Mouse (Mus musculus): ENCODE results near the gene Tgtp2.

Tgtp2 gene

GRCm38 (mm10) chr11:49063713-49064469, at the start of gene Tgtp2:
Tgtp2 (minus strand) TSS chr11:49064206.
- peak in 1 of 2 experiments; percentile 52 for DNase-seq (ENCODE audit: inconsistent age in 2 of 2, low spot score in 1 of 2)

GRCm38 (mm10) chr11:49112624-49113219, 48.7 kb upstream of the Tgtp2 start:
- DNase-seq (ENCODE audit: inconsistent age in 2 of 2, low spot score in 1 of 2) = no peak

- DNase-seq (ENCODE audit: inconsistent age in 2 of 2, low spot score in 1 of 2) = no peak
Measured at GRCm38 (mm10) chr11:49111000-49111399, 47.0 kb upstream of the Tgtp2 start.

- DNase-seq (ENCODE audit: inconsistent age in 2 of 2, low spot score in 1 of 2) = peak in 1 of 2 experiments; percentile 68
Measured at GRCm38 (mm10) chr11:49108833-49109232, 44.8 kb upstream of the Tgtp2 start.

DNA sequence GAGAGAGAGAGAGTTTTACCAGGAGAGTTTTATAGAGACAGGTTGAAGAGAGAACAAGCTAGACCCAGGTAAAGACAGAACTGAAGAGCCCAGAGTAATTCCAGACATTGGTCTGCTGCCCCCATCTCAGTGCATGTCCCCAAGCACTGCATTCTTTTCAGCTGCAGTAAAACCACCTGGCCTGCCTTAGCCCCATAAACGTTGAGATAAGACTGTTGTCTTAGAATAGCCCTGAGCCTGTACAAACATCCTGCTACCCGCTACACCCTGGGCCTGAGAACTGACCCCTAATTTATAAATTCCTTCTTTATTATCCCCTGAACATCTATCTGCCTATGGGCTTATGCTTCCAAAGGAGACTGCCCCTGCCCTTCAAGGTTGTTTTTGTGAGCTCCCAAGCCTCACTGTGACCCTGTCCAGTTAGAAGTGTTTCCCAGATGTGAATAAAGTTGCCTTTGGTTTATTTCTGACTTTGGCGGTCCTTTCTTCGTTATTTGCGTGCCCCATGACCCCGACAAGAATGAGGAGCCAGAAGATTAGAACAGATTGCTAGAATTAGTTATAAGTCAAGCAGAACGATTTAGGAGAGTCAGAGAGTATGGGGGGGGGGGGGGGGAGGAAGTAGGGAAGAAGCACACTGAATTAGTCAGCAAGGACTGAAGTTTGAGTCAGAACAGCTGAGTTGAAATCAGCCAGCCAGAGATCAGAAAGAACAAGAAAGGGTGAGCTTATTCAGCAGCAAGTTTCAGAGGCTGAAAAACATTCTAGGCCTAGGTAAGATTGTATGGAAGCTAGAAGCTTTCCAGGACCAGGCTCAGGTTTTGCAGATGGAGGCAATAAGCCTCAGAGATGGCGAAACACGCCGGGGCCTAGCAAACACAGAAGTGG, 43.9 kb upstream of the Tgtp2 start:
- peak in 1 of 2 experiments; percentile 63 for DNase-seq (ENCODE audit: inconsistent age in 2 of 2, low spot score in 1 of 2)

DNA sequence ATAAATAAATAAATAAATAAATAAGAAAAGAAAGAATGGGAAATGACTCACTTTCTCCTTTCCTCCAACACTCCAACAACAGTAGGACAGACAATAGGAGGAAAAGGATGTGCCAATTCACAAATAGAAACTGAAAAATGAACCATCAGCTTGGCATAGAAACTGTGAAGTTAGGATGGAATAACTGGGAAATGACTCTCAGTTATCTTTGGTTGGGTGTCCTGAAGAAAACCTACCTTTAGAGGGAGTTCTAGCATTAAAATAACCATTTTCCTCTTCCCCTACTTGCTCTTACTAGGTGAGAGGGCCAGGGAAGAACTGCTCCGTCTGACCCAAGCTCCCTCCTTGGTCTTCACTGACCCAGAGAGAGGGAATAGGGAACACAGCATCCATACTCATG, 41.7 kb upstream of the Tgtp2 start:
- DNase-seq (ENCODE audit: inconsistent age in 2 of 2, low spot score in 1 of 2) = peak in 1 of 2 experiments; percentile 47

GRCm38 (mm10) chr11:49103047-49103693, 39.2 kb upstream of the Tgtp2 start:
- DNase-seq (ENCODE audit: inconsistent age in 2 of 2, low spot score in 1 of 2) = peak; percentile 83 to 95

GRCm38 (mm10) chr11:49101500-49101899, 37.5 kb upstream of the Tgtp2 start:
- no peak for DNase-seq (ENCODE audit: inconsistent age in 2 of 2, low spot score in 1 of 2)

DNA sequence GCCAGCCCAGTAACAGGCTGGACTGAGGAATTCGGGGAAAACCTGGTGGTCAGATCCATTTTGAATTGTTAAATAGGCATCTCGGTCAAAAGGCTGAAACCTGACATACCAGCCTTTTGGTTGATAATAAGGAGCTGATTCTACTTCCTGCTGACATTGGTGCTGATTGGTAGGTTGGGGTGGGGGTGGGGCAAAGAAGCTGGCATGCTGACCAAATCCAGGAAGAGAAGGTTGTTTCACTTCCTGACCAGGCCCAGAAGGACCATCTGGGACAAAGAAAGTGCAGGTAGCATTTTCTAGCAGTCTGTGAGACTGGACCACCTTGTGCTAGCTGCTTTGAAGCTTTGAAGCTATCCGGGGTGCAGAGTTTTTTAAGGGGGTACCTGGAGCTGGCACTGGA, 36.4 kb upstream of the Tgtp2 start:
- no peak for DNase-seq (ENCODE audit: inconsistent age in 2 of 2, low spot score in 1 of 2)

DNA sequence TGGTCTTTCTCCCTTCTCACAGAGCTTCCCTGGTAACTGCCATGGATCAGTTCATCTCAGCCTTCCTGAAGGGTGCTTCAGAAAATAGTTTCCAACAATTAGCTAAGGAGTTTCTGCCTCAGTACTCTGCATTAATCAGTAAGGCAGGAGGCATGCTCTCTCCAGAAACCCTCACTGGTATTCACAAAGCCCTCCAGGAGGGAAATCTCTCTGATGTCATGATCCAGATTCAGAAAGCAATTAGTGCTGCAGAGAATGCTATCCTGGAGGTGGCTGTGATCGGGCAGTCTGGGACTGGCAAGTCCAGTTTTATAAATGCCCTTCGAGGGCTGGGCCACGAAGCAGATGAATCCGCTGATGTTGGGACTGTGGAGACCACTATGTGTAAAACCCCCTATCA, 31.4 kb upstream of the Tgtp2 start:
- no peak for DNase-seq (ENCODE audit: inconsistent age in 2 of 2, low spot score in 1 of 2)

- no peak for DNase-seq (ENCODE audit: inconsistent age in 2 of 2, low spot score in 1 of 2)
Measured at GRCm38 (mm10) chr11:49093861-49094660, 30.1 kb upstream of the Tgtp2 start.

DNA sequence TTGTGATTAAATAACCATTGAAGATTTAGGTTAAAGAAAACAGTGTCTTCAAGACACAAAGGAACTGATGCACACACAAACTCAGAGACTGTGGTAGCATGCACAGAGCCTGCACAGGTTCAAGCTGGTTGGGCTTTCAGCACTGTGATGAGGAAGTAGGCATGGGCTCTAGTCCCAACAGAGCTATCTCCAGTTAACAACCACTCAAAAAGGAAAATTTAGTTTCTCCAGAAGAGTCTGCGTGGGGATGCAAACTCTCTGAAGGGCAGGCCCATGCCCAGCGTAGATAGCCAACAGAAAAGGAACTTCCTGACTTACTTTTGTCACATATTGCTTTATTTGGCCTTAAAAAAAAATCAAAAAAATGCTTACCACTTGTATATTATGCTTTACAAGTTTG, 28.8 kb upstream of the Tgtp2 start:
- DNase-seq (ENCODE audit: inconsistent age in 2 of 2, low spot score in 1 of 2) = no peak

- DNase-seq (ENCODE audit: inconsistent age in 2 of 2, low spot score in 1 of 2) = no peak
Measured at GRCm38 (mm10) chr11:49092053-49092586, 28.1 kb upstream of the Tgtp2 start.

DNA sequence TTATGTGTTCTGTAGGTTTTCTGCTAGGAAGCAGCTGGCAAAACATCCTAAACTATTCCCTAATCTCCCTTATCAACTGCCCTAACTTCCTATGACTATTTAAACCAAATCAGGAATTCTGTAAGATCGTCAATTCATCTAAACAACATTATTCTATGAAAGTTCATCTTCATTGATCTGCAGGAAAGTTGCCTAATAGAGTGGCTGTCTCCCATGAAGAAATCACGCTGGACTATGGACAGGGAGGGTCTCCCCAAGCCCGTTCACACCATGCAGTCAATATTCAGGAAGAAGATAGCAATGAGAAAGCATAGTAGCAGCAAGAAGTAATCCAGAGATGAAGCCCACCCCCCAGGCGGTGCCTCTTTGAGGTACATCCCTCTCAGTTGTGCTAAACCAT, 27.2 kb upstream of the Tgtp2 start:
- DNase-seq (ENCODE audit: inconsistent age in 2 of 2, low spot score in 1 of 2) = no peak

- no peak for DNase-seq (ENCODE audit: inconsistent age in 2 of 2, low spot score in 1 of 2)
Measured at GRCm38 (mm10) chr11:49090551-49090950, 26.5 kb upstream of the Tgtp2 start.

GRCm38 (mm10) chr11:49089735-49090507, 25.9 kb upstream of the Tgtp2 start:
- DNase-seq (ENCODE audit: inconsistent age in 2 of 2, low spot score in 1 of 2) = peak in 1 of 2 experiments; percentile 58

GRCm38 (mm10) chr11:49088990-49089652, 25.1 kb upstream of the Tgtp2 start:
- DNase-seq (ENCODE audit: inconsistent age in 2 of 2, low spot score in 1 of 2) = no peak

DNA sequence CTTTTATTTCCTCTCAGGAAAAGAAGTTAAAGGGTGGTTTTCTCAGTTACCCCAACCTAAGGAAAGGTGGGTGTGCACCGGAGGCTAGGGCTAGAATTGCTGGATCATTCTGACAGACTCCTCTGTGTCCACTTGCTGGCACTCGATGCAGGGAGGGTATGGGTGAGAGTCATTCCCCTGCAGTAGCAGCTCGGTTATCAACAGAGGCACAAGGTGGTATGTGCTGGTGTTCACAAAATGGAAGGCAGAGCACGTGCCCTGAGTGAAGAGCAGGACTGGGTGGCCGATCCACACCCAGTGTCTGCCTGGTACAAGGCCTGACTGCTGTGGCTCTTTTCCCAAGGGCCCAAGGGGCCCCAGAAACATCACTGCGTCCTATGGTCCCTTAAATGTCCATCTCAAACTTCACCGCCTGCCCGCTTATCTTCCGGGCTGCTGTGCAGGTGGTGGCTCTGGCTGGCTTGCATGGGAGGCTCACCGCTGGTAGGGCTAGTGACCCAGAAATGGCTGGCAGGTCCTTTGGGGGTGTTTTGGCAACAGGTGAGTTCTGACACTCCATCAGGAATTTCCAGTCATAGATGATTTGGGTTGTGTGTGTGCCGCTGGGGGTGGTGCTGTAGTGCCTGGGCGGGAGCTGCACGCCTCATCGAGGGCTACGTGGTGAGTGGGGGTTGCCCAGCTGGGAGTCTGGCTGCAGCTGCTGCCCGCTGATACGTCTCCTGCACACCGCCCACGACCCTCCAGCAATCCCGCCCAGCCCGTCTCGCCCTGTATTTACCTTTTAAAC, 24.0 kb upstream of the Tgtp2 start:
- DNase-seq (ENCODE audit: inconsistent age in 2 of 2, low spot score in 1 of 2) = peak in 1 of 2 experiments; percentile 35

Data from adrenal gland, adult (tissue).